12 mouse cellular contexts compared by ENCODE assay signal in genomic region chr6:86406306-86406705, GRCm38 (mm10). TPM values are rescaled to one million over a fixed set of nuclear protein-coding genes. Genes with fewer than 3 reads are reported as not detected.
DNase-seq lines count a peak whose midpoint lies in the region; ATAC-seq and TF ChIP-seq lines count a peak whose summit lies in the region.
"Had no signal": no experiment of that assay in that cellular context is flagged by ENCODE, and none has a peak within 500 bp of the region (broad histone marks: within the 10 kb centered on the region; RNA-seq: fewer than 3 reads in every experiment).

No protein-coding gene starts in this region.

- peaks cover 5% of the 10 kb centered on the region; the same call in 1 of the 2 replicates for H3K36me3 ChIP-seq in lung, embryonic 16.5 days (ENCODE audit: control insufficient read depth, insufficient read depth, low read length)
- H3K36me3 ChIP-seq in limb, embryonic 11.5 days (ENCODE audit: control insufficient read depth, insufficient read depth, low read length): peaks cover 3% of the 10 kb centered on the region
- no peaks in the 10 kb centered on the region for H3K36me3 ChIP-seq in stomach, embryonic 16.5 days (ENCODE audit: control insufficient read depth, insufficient read depth, low read length)
- H3K36me3 ChIP-seq: intestine, embryonic 15.5 days had no signal

- intact Hi-C loops in gastrocnemius, adult 2 months (cut with DNase I): no loop called here

- DNase-seq in gastrocnemius, adult 2 months: peak; percentile 70
- no peak for DNase-seq in gastrocnemius, postnatal 4 days (ENCODE audit: low spot score in 2 of 2)
- no peak for DNase-seq in lung, postnatal 14 days
- DNase-seq in limb, embryonic 11.5 days (ENCODE audit: low spot score): no peak
- no peak for DNase-seq in layer of hippocampus, postnatal 14 days (ENCODE audit: low spot score in 2 of 2)
- DNase-seq in spleen, postnatal 36 days (ENCODE audit: low spot score in 2 of 2): no peak
- DNase-seq: left cerebral cortex, postnatal 4 days; spleen, adult 18-20 months had no signal

- peak overlapping the region; percentile 81 for H3K4me3 ChIP-seq in gastrocnemius, adult 2 months
- H3K4me3 ChIP-seq in lung, embryonic 16.5 days (ENCODE audit: low read length): no peak overlapping the region
- peak overlapping the region; percentile 15; the same call in 1 of the 2 replicates for H3K4me3 ChIP-seq in limb, embryonic 11.5 days (ENCODE audit: low read depth, low read length)
- no peak overlapping the region for H3K4me3 ChIP-seq in stomach, embryonic 16.5 days (replicated peaks; ENCODE audit: low read length)

- H3K27me3 ChIP-seq in lung, embryonic 16.5 days (ENCODE audit: control insufficient read depth, insufficient read depth, low read depth, low read length): no peaks in the 10 kb centered on the region
- H3K27me3 ChIP-seq in limb, embryonic 11.5 days (ENCODE audit: control insufficient read depth, insufficient read depth, low read length): no peaks in the 10 kb centered on the region
- no peaks in the 10 kb centered on the region for H3K27me3 ChIP-seq in stomach, embryonic 16.5 days (ENCODE audit: control insufficient read depth, insufficient read depth, low read length)
- H3K27me3 ChIP-seq: intestine, embryonic 15.5 days had no signal

- H3K4me2 ChIP-seq in lung, embryonic 16.5 days (ENCODE audit: low read depth, low read length): peak overlapping the region; percentile 27; the same call in 1 of the 2 replicates
- H3K4me2 ChIP-seq in limb, embryonic 11.5 days (ENCODE audit: low read depth, severe bottlenecking): peak overlapping the region; percentile 24; the same call in 1 of the 2 replicates
- H3K4me2 ChIP-seq in stomach, embryonic 16.5 days (ENCODE audit: low read depth, low read length): peak overlapping the region; percentile 34; the same call in 1 of the 2 replicates

- H3K9ac ChIP-seq in lung, embryonic 16.5 days (ENCODE audit: low read length): no peak overlapping the region
- no peak overlapping the region for H3K9ac ChIP-seq in limb, embryonic 11.5 days (ENCODE audit: low read length)
- no peak overlapping the region for H3K9ac ChIP-seq in stomach, embryonic 16.5 days (ENCODE audit: low read length)
- H3K9ac ChIP-seq: intestine, embryonic 15.5 days had no signal

- no peak for ATAC-seq in lung, embryonic 16.5 days (ENCODE audit: low read depth)
- ATAC-seq in limb, embryonic 11.5 days (ENCODE audit: insufficient number of reproducible peaks, low FRiP score, low TSS enrichment, low read depth): no peak
- ATAC-seq in stomach, embryonic 16.5 days (ENCODE audit: insufficient read depth, low FRiP score): no peak
- ATAC-seq: intestine, embryonic 15.5 days had no signal

- peak overlapping the region; percentile 95 for H3K27ac ChIP-seq in gastrocnemius, adult 2 months
- H3K27ac ChIP-seq in lung, embryonic 16.5 days (ENCODE audit: low read length): no peak overlapping the region
- no peak overlapping the region for H3K27ac ChIP-seq in limb, embryonic 11.5 days (replicated peaks; ENCODE audit: low read depth, low read length)
- no peak overlapping the region for H3K27ac ChIP-seq in stomach, embryonic 16.5 days (ENCODE audit: low read length)
- H3K27ac ChIP-seq: intestine, embryonic 15.5 days had no signal

- no peaks in the 10 kb centered on the region for H3K9me3 ChIP-seq in lung, embryonic 16.5 days (ENCODE audit: control insufficient read depth, low read length)
- no peaks in the 10 kb centered on the region for H3K9me3 ChIP-seq in limb, embryonic 11.5 days (ENCODE audit: control insufficient read depth, low read length)
- H3K9me3 ChIP-seq in stomach, embryonic 16.5 days (replicated peaks; ENCODE audit: control insufficient read depth, low read length): no peaks in the 10 kb centered on the region
- H3K9me3 ChIP-seq: intestine, embryonic 15.5 days had no signal

- H3K4me1 ChIP-seq in lung, embryonic 16.5 days (replicated peaks; ENCODE audit: control insufficient read depth, insufficient read depth, low read length): peaks cover 6% of the 10 kb centered on the region
- 0 out of 2 replicates have a peak, but pooled peaks cover 2% of the 10 kb centered on the region for H3K4me1 ChIP-seq in limb, embryonic 11.5 days (ENCODE audit: control insufficient read depth, insufficient read depth, low read length)
- H3K4me1 ChIP-seq in stomach, embryonic 16.5 days (ENCODE audit: control insufficient read depth, insufficient read depth, low read length): peaks cover 10% of the 10 kb centered on the region; the same call in 1 of the 2 replicates

- no peak for TF ChIP-seq CTCF in gastrocnemius, adult 2 months (IDR thresholded peaks at IDR 0.05)

RNA-seq across cellular contexts. Expression of gene Tia1, which starts 2.3 kb away (rescaled TPM):
- total RNA-seq in gastrocnemius, adult 2 months (2021): 10 to 100 TPM; 20.7 to 22.7 TPM
- total RNA-seq in gastrocnemius, postnatal 4 days (2021): 10 to 100 TPM; 61.3 to 77.4 TPM
- 176 and 177 TPM in 2 replicates for polyA plus RNA-seq in lung, embryonic 16.5 days (2015; fragmentation: Nextera tagmentation; extraction: Ambion mirVana)
- polyA plus RNA-seq in limb, embryonic 11.5 days (2014; fragmentation: Nextera tagmentation; extraction: Ambion mirVana): 246 and 268 TPM in 2 replicates
- 135 and 151 TPM in 2 replicates for polyA plus RNA-seq in stomach, embryonic 16.5 days (2015; fragmentation: Nextera tagmentation; extraction: Ambion mirVana)
- total RNA-seq in layer of hippocampus, postnatal 14 days (2021): 100 to 1,000 TPM; 135 to 147 TPM

RNA-seq across cellular contexts. Expression of gene Pcyox1, which starts 9.4 kb away (rescaled TPM):
- total RNA-seq in gastrocnemius, adult 2 months (2021): 10 to 100 TPM; 49.7 to 50.8 TPM
- 10 to 100 TPM; 84.7 to 88.8 TPM for total RNA-seq in gastrocnemius, postnatal 4 days (2021)
- 85.4 and 88.9 TPM in 2 replicates for polyA plus RNA-seq in lung, embryonic 16.5 days (2015; fragmentation: Nextera tagmentation; extraction: Ambion mirVana)
- 61.0 and 61.1 TPM in 2 replicates for polyA plus RNA-seq in limb, embryonic 11.5 days (2014; fragmentation: Nextera tagmentation; extraction: Ambion mirVana)
- 119 and 131 TPM in 2 replicates for polyA plus RNA-seq in stomach, embryonic 16.5 days (2015; fragmentation: Nextera tagmentation; extraction: Ambion mirVana)
- total RNA-seq in layer of hippocampus, postnatal 14 days (2021): 100 to 1,000 TPM; 113 to 130 TPM

RNA-seq across cellular contexts. Expression of gene Gm44790, which starts 20.2 kb away (rescaled TPM):
- total RNA-seq in gastrocnemius, adult 2 months (2021): under 1 TPM in 1 of 2 experiments, not detected in 1; 0.53 TPM
- total RNA-seq in gastrocnemius, postnatal 4 days (2021): not detected
- not detected in 2 replicates for polyA plus RNA-seq in lung, embryonic 16.5 days (2015; fragmentation: Nextera tagmentation; extraction: Ambion mirVana)
- polyA plus RNA-seq in limb, embryonic 11.5 days (2014; fragmentation: Nextera tagmentation; extraction: Ambion mirVana): 0.95 TPM in 1 of 2 replicates, not detected in the other
- not detected in 2 replicates for polyA plus RNA-seq in stomach, embryonic 16.5 days (2015; fragmentation: Nextera tagmentation; extraction: Ambion mirVana)
- under 1 TPM in 1 of 2 experiments, not detected in 1; 0.90 TPM for total RNA-seq in layer of hippocampus, postnatal 14 days (2021)
- total RNA-seq: left cerebral cortex, postnatal 4 days; megakaryocyte-erythroid progenitor cell, adult 5-6 weeks had no signal
- polyA plus RNA-seq: intestine, embryonic 15.5 days had no signal

RNA-seq across cellular contexts. Expression of gene C87436, which starts 31.9 kb away (rescaled TPM):
- 1 to 10 TPM; 7.5 to 8.0 TPM for total RNA-seq in gastrocnemius, adult 2 months (2021)
- total RNA-seq in gastrocnemius, postnatal 4 days (2021): 10 to 100 TPM; 11.3 to 12.4 TPM
- 23.8 and 26.7 TPM in 2 replicates for polyA plus RNA-seq in lung, embryonic 16.5 days (2015; fragmentation: Nextera tagmentation; extraction: Ambion mirVana)
- 23.7 and 24.8 TPM in 2 replicates for polyA plus RNA-seq in limb, embryonic 11.5 days (2014; fragmentation: Nextera tagmentation; extraction: Ambion mirVana)
- polyA plus RNA-seq in stomach, embryonic 16.5 days (2015; fragmentation: Nextera tagmentation; extraction: Ambion mirVana): 23.0 and 23.4 TPM in 2 replicates
- 10 to 100 TPM; 16.8 to 17.1 TPM for total RNA-seq in layer of hippocampus, postnatal 14 days (2021)

RNA-seq across cellular contexts. Expression of gene Snrpg, which starts 35.2 kb away (rescaled TPM):
- total RNA-seq in gastrocnemius, adult 2 months (2021): 10 to 100 TPM; 23.3 to 37.8 TPM
- 100 to 1,000 TPM in 1 of 2 experiments, 10 to 100 TPM in 1; 97.3 to 118 TPM for total RNA-seq in gastrocnemius, postnatal 4 days (2021)
- 522 and 523 TPM in 2 replicates for polyA plus RNA-seq in lung, embryonic 16.5 days (2015; fragmentation: Nextera tagmentation; extraction: Ambion mirVana)
- 903 and 919 TPM in 2 replicates for polyA plus RNA-seq in limb, embryonic 11.5 days (2014; fragmentation: Nextera tagmentation; extraction: Ambion mirVana)
- polyA plus RNA-seq in stomach, embryonic 16.5 days (2015; fragmentation: Nextera tagmentation; extraction: Ambion mirVana): 427 and 445 TPM in 2 replicates
- total RNA-seq in layer of hippocampus, postnatal 14 days (2021): 10 to 100 TPM; 77.9 to 92.1 TPM

Comparison
In these comparisons a context has a peak if more than half of its experiments do, and no peak if none do; other contexts are left out.
1. H3K4me3 ChIP-seq: peak in gastrocnemius, adult 2 months (single experiment) and limb, embryonic 11.5 days (single experiment); none in lung, embryonic 16.5 days (single experiment) and stomach, embryonic 16.5 days (single experiment).
2. Peak in every context shown above with its lines, with median percentiles within 50 percentile points of each other: H3K4me2 ChIP-seq.